Mouse (Mus musculus): ENCODE data around the gene Morf4l2.

DNA sequence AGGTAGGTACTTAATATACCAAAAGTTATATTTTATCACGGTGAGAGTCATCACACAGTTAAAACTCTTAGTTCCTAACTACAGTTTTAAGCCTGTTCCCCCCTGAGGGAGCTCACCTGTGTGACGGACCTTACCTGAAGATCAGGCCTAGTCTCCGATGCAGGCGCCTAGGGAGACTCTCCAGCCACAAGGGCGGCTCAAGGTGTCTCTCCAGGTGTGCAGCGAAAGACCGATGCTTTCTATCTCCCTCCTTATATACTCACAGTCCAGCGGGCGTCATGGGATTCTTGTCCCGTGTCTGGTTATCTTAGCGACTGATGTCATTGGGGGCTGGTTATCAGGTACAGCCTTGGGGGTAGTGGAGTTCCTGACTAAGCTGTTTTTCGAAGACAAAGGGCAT, at the start of gene Morf4l2:
- TF ChIP-seq CTCF (conservative IDR thresholded peaks at IDR 0.05 in 1 of 2, IDR thresholded peaks at IDR 0.05 in 1 of 2; ENCODE audit: low read depth in 2 of 2, low read length in 2 of 2) (no peak), POLR2AphosphoS2 (IDR thresholded peaks at IDR 0.05; ENCODE audit: low read depth, low read length) (no peak)

Data from CH12.LX (cell line).